Mouse (Mus musculus) pancreas, adult 10 weeks (tissue): Measurements from ENCODE around the gene Mamdc2. TPM values are rescaled to one million over a fixed set of nuclear protein-coding genes. Genes with fewer than 3 reads are reported as not detected.

ENCODE experiments used
- polyA plus RNA-seq: library from polyadenylated mRNA; stranded (reverse); fragments of 350-450 nt; fragmentation: Illumina TruSeq; extraction: RNeasy Lipid Tissue Mini Kit (QIAGEN cat#74804); gene quantifications from one replicate; pipeline ENCODE4 v1.2.3, GENCODE M21; 2015; ENCODE audit warnings: low read depth, low replicate concordance; ENCODE audit not compliant: insufficient read depth

Gene Mamdc2
- polyA plus RNA-seq: 1.2 TPM

GRCm38 (mm10) chr19:23447988-23448497 is at the start of gene Mamdc2:
Gene Mamdc2 (minus strand): TSS chr19:23448442.

GRCm38 (mm10) chr19:23273355-23274053 is 174.7 kb downstream of the Mamdc2 start, which contains the start of gene Smc5:
Gene Smc5 (minus strand): TSS chr19:23273897.

Other genes with a start within 250 kb of the Mamdc2 start
- gene Smc5, start 174.5 kb downstream of the Mamdc2 start, polyA plus RNA-seq: 9.9 TPM
- not detected for gene 1700028P14Rik, start 204.4 kb upstream of the Mamdc2 start, polyA plus RNA-seq
- 3.8 TPM for gene Ptar1, start 239.0 kb upstream of the Mamdc2 start, polyA plus RNA-seq